Mouse (Mus musculus): ENCODE data around the gene Pcmtd2. TPM values are rescaled to one million over a fixed set of nuclear protein-coding genes. Genes with fewer than 3 reads are reported as not detected.

The Pcmtd2 gene
- polyA plus RNA-seq, 2 experiments: 29.4 to 39.2 TPM

DNA sequence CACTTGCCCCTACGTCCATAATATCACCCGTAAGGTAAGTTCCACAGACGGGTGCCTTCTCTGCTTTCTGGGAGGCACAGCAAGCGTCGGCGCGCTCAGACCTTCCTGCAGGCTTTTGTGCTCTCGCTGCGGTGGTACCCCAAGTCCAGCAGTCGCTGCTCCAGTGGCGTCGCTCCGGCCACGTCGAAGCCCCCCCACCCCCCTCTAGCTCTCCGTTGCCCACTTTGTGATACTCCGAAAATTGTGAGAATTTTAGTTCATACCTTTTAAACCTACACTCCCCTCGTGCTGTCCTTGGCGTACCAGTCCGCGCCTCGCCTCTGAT lies 26.8 kb downstream of the Pcmtd2 start:
- peak overlapping the region; percentile 80 for H3K4me2 ChIP-seq (replicated peaks; ENCODE audit: low read depth, low read length, severe bottlenecking)
- ATAC-seq (ENCODE audit: low FRiP score, low read depth) (peak; percentile 38; the same call in 1 of the 2 replicates), DNase-seq (ENCODE audit: low spot score) (no peak)
- no peaks in the 10 kb centered on the region for H3K9me3 ChIP-seq (ENCODE audit: control insufficient read depth, low read length)
- TF ChIP-seq POLR2A (IDR thresholded peaks at IDR 0.05; ENCODE audit: borderline replicate concordance, extremely low read depth, insufficient read depth, insufficient read length): no peak
- 0% methylated on average over 22 of the region's 22 CpGs for WGBS
- H3K27ac ChIP-seq (replicated peaks; ENCODE audit: low read depth, low read length): peak overlapping the region; percentile 76
- peak overlapping the region; percentile 77 for H3K4me3 ChIP-seq (replicated peaks; ENCODE audit: low read length)
- H3K4me1 ChIP-seq (ENCODE audit: control insufficient read depth, insufficient read depth, low read length): peaks cover 10% of the 10 kb centered on the region; the same call in 1 of the 2 replicates
- H3K27me3 ChIP-seq (ENCODE audit: control insufficient read depth, insufficient read depth, low read length): no peaks in the 10 kb centered on the region
- H3K36me3 ChIP-seq (ENCODE audit: control insufficient read depth, insufficient read depth, low read length): peaks cover 16% of the 10 kb centered on the region
- H3K9ac ChIP-seq (ENCODE audit: low read depth, low read length, severe bottlenecking): peak overlapping the region; percentile 73

DNA sequence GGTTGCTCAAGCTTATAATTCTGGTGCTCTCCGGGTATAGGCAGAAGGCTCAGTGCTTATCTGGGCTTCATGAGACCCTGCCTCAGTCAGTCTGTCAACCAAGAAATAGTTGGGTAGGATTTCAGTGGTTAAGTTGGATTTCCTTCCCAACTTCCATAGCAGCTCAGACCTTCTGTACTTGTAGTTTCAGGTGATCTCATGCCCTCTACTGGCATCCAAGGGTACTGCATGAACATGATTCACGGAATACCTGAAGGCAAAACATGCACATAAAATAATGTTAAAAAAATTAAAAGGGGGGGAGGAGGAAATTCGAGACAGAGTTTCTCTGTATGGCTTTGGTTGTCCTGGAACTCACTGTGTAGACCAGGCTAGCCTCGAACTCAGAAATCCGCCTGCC lies 29.3 kb downstream of the Pcmtd2 start:
- Histone ChIP-seq H3K9ac (ENCODE audit: low read depth, low read length, severe bottlenecking) (no peak overlapping the region), H3K4me1 (ENCODE audit: control insufficient read depth, insufficient read depth, low read length) (peaks cover 10% of the 10 kb centered on the region; the same call in 1 of the 2 replicates), H3K36me3 (ENCODE audit: control insufficient read depth, insufficient read depth, low read length) (peaks cover 26% of the 10 kb centered on the region), H3K4me3 (replicated peaks; ENCODE audit: low read length) (no peak overlapping the region), H3K27ac (replicated peaks; ENCODE audit: low read depth, low read length) (no peak overlapping the region), H3K9me3 (ENCODE audit: control insufficient read depth, low read length) (no peaks in the 10 kb centered on the region), H3K4me2 (replicated peaks; ENCODE audit: low read depth, low read length, severe bottlenecking) (no peak overlapping the region), H3K27me3 (ENCODE audit: control insufficient read depth, insufficient read depth, low read length) (no peaks in the 10 kb centered on the region)
- ATAC-seq (ENCODE audit: low FRiP score, low read depth): no peak
- DNase-seq (ENCODE audit: low spot score): peak; percentile 68
- no peak for TF ChIP-seq POLR2A (IDR thresholded peaks at IDR 0.05; ENCODE audit: borderline replicate concordance, extremely low read depth, insufficient read depth, insufficient read length)
- 51% methylated on average over 5 of the region's 5 CpGs for WGBS

DNA sequence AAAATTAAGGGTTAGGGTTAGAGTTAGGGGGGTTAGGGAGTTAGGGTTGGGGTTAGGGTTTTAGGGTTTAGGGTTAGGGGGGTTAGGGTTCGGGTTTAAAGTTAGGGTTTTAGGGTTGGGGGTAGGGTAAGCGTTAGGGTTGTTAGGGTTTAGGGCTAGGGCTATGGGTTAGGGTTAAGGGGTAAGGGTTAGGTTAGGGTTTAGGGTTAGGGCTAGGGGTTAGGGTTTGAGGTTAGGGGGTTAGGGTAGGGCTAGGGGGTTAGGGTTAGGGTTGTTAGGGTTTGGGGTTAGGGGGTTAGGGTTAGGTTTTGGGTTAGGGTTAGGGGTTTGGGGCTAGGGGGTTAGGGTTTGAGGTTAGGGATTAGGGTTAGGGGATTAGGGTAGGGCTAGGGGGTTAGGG lies 33.4 kb downstream of the Pcmtd2 start:
- no peak overlapping the region for H3K9ac ChIP-seq (ENCODE audit: low read depth, low read length, severe bottlenecking)
- no peak for TF ChIP-seq POLR2A (IDR thresholded peaks at IDR 0.05; ENCODE audit: borderline replicate concordance, extremely low read depth, insufficient read depth, insufficient read length)
- no peak for DNase-seq (ENCODE audit: low spot score)
- no peaks in the 10 kb centered on the region for H3K9me3 ChIP-seq (ENCODE audit: control insufficient read depth, low read length)
- H3K4me2 ChIP-seq (replicated peaks; ENCODE audit: low read depth, low read length, severe bottlenecking): no peak overlapping the region
- H3K4me3 ChIP-seq (replicated peaks; ENCODE audit: low read length): no peak overlapping the region
- WGBS: 95% methylated on average over 2 of the region's 2 CpGs
- no peaks in the 10 kb centered on the region for H3K27me3 ChIP-seq (ENCODE audit: control insufficient read depth, insufficient read depth, low read length)
- ATAC-seq (ENCODE audit: low FRiP score, low read depth): no peak
- H3K27ac ChIP-seq (replicated peaks; ENCODE audit: low read depth, low read length): no peak overlapping the region
- H3K4me1 ChIP-seq (ENCODE audit: control insufficient read depth, insufficient read depth, low read length): no peaks in the 10 kb centered on the region
- peaks cover 32% of the 10 kb centered on the region for H3K36me3 ChIP-seq (ENCODE audit: control insufficient read depth, insufficient read depth, low read length)

DNA sequence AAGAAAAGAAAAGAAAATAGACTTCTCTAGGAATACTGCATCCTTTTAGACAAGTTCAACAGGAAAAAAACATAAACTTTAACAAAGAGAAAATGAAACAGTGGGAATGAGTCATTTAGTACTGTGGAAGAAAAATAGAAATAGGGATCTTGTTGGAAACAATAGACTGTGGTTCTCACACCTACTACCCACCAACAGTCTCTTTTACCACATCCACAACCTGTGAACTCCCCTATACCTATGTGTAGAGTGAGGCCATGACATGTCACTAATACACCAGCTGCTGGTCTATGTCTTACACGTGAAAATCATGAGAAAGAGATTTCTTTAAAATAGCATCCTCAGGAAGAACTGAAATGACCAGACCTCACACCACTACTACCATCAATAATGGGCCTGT lies 41.2 kb downstream of the Pcmtd2 start:
- Histone ChIP-seq H3K27ac (replicated peaks; ENCODE audit: low read depth, low read length) (no peak overlapping the region), H3K9me3 (ENCODE audit: control insufficient read depth, low read length) (no peaks in the 10 kb centered on the region), H3K9ac (ENCODE audit: low read depth, low read length, severe bottlenecking) (no peak overlapping the region), H3K36me3 (ENCODE audit: control insufficient read depth, insufficient read depth, low read length) (peaks cover 6% of the 10 kb centered on the region), H3K4me3 (replicated peaks; ENCODE audit: low read length) (no peak overlapping the region), H3K4me2 (replicated peaks; ENCODE audit: low read depth, low read length, severe bottlenecking) (no peak overlapping the region), H3K4me1 (ENCODE audit: control insufficient read depth, insufficient read depth, low read length) (no peaks in the 10 kb centered on the region), H3K27me3 (ENCODE audit: control insufficient read depth, insufficient read depth, low read length) (no peaks in the 10 kb centered on the region)
- no peak for TF ChIP-seq POLR2A (IDR thresholded peaks at IDR 0.05; ENCODE audit: borderline replicate concordance, extremely low read depth, insufficient read depth, insufficient read length)
- ATAC-seq (ENCODE audit: low FRiP score, low read depth) (no peak), DNase-seq (ENCODE audit: low spot score) (no peak)
- WGBS: 73% methylated on average over 1 of the region's 1 CpGs

DNA sequence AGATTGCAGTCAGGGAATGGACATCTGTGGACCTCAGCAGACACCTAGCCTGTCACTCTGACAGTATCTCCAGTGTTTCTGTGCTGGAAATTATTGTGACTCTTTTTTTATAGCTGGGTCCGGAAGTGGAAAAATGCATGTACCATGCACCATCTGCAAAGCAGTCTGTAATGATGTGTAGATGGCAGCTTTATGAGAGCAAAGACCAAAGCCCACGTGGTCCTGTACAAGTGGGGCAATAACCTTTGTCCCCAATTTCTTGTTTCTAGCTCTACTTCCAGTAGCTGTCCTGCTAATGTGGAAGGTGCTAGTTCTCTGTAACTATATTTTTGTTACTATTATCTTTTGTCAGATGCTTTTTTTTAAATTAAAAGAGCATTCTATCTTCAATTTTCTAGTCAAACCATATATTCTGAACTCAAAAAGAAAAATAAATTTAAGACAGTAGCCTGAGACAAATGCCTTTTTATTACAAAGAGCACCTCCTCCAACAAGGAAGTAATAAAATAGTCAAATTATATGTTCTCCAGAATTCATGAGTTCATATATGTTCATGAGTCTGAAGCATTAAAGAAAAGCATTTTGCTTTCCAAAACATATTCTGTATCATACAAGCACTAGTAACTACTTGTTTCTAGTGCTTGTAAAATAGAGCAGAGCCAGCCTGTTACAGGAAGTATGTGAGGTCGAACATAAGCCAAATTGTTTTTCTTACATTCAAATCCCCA lies 45.5 kb downstream of the Pcmtd2 start:
- H3K27ac ChIP-seq (replicated peaks; ENCODE audit: low read depth, low read length): no peak overlapping the region
- H3K36me3 ChIP-seq (ENCODE audit: control insufficient read depth, insufficient read depth, low read length): no peaks in the 10 kb centered on the region
- no peak for ATAC-seq (ENCODE audit: low FRiP score, low read depth)
- WGBS: 74% methylated on average over 3 of the region's 3 CpGs
- H3K4me3 ChIP-seq (replicated peaks; ENCODE audit: low read length): no peak overlapping the region
- H3K4me2 ChIP-seq (replicated peaks; ENCODE audit: low read depth, low read length, severe bottlenecking): no peak overlapping the region
- no peak for DNase-seq (ENCODE audit: low spot score)
- TF ChIP-seq POLR2A (IDR thresholded peaks at IDR 0.05; ENCODE audit: borderline replicate concordance, extremely low read depth, insufficient read depth, insufficient read length): no peak
- H3K4me1 ChIP-seq (ENCODE audit: control insufficient read depth, insufficient read depth, low read length): no peaks in the 10 kb centered on the region
- H3K9ac ChIP-seq (ENCODE audit: low read depth, low read length, severe bottlenecking): no peak overlapping the region
- no peaks in the 10 kb centered on the region for H3K27me3 ChIP-seq (ENCODE audit: control insufficient read depth, insufficient read depth, low read length)
- no peaks in the 10 kb centered on the region for H3K9me3 ChIP-seq (ENCODE audit: control insufficient read depth, low read length)

Other genes with a start within 250 kb of the Pcmtd2 start
- gene Prpf6, start 246.0 kb upstream of the Pcmtd2 start, polyA plus RNA-seq (2012; rRNA removed): 29.7 and 41.6 TPM in 2 replicates
- 57.9 and 64.2 TPM in 2 replicates for gene Prpf6, start 246.0 kb upstream of the Pcmtd2 start, polyA plus RNA-seq (2014; fragmentation: Nextera tagmentation; extraction: Ambion mirVana)
- 102 and 117 TPM in 2 replicates for gene Zfp512b, start 245.1 kb upstream of the Pcmtd2 start, polyA plus RNA-seq (2012; rRNA removed)
- gene Zfp512b, start 245.1 kb upstream of the Pcmtd2 start, polyA plus RNA-seq (2014; fragmentation: Nextera tagmentation; extraction: Ambion mirVana): 58.8 and 59.5 TPM in 2 replicates
- gene Samd10, start 238.6 kb upstream of the Pcmtd2 start, polyA plus RNA-seq (2012; rRNA removed): 9.2 and 10.3 TPM in 2 replicates
- 10.2 TPM in 2 replicates for gene Samd10, start 238.6 kb upstream of the Pcmtd2 start, polyA plus RNA-seq (2014; fragmentation: Nextera tagmentation; extraction: Ambion mirVana)
- gene Gm29797, start 180.8 kb upstream of the Pcmtd2 start, polyA plus RNA-seq (2012; rRNA removed): 0.23 and 0.63 TPM in 2 replicates
- 0.37 and 0.52 TPM in 2 replicates for gene Gm29797, start 180.8 kb upstream of the Pcmtd2 start, polyA plus RNA-seq (2014; fragmentation: Nextera tagmentation; extraction: Ambion mirVana)
- 49.8 and 66.4 TPM in 2 replicates for gene Sox18, start 166.2 kb upstream of the Pcmtd2 start, polyA plus RNA-seq (2012; rRNA removed)
- gene Sox18, start 166.2 kb upstream of the Pcmtd2 start, polyA plus RNA-seq (2014; fragmentation: Nextera tagmentation; extraction: Ambion mirVana): 36.2 and 37.8 TPM in 2 replicates
- gene Tcea2, start 157.5 kb upstream of the Pcmtd2 start, polyA plus RNA-seq (2012; rRNA removed): 53.8 and 57.1 TPM in 2 replicates
- 27.1 and 32.9 TPM in 2 replicates for gene Tcea2, start 157.5 kb upstream of the Pcmtd2 start, polyA plus RNA-seq (2014; fragmentation: Nextera tagmentation; extraction: Ambion mirVana)
- gene Rgs19, start 143.9 kb upstream of the Pcmtd2 start, polyA plus RNA-seq (2012; rRNA removed): 124 and 151 TPM in 2 replicates
- gene Rgs19, start 143.9 kb upstream of the Pcmtd2 start, polyA plus RNA-seq (2014; fragmentation: Nextera tagmentation; extraction: Ambion mirVana): 92.8 and 99.6 TPM in 2 replicates
- gene Lkaaear1, start 139.4 kb upstream of the Pcmtd2 start, polyA plus RNA-seq (2012; rRNA removed): not detected in 2 replicates
- not detected in 2 replicates for gene Lkaaear1, start 139.4 kb upstream of the Pcmtd2 start, polyA plus RNA-seq (2014; fragmentation: Nextera tagmentation; extraction: Ambion mirVana)
- gene Oprl1, start 122.8 kb upstream of the Pcmtd2 start, polyA plus RNA-seq (2012; rRNA removed): 1.0 and 1.4 TPM in 2 replicates
- 0.30 and 0.84 TPM in 2 replicates for gene Oprl1, start 122.8 kb upstream of the Pcmtd2 start, polyA plus RNA-seq (2014; fragmentation: Nextera tagmentation; extraction: Ambion mirVana)
- 0.41 and 0.85 TPM in 2 replicates for gene Myt1, start 74.5 kb upstream of the Pcmtd2 start, polyA plus RNA-seq (2012; rRNA removed)
- not detected in 2 replicates for gene Myt1, start 74.5 kb upstream of the Pcmtd2 start, polyA plus RNA-seq (2014; fragmentation: Nextera tagmentation; extraction: Ambion mirVana)
- 24.5 and 27.1 TPM in 2 replicates for gene Polr3k, start 26.5 kb downstream of the Pcmtd2 start, polyA plus RNA-seq (2012; rRNA removed)
- gene Polr3k, start 26.5 kb downstream of the Pcmtd2 start, polyA plus RNA-seq (2014; fragmentation: Nextera tagmentation; extraction: Ambion mirVana): 66.4 and 67.2 TPM in 2 replicates
- gene Gm14496, start 153.3 kb downstream of the Pcmtd2 start, polyA plus RNA-seq (2012; rRNA removed): not detected in 2 replicates
- gene Gm14496, start 153.3 kb downstream of the Pcmtd2 start, polyA plus RNA-seq (2014; fragmentation: Nextera tagmentation; extraction: Ambion mirVana): not detected in 2 replicates